Mouse (Mus musculus): ENCODE measurements around the gene Txnrd3. TPM values are rescaled to one million over a fixed set of nuclear protein-coding genes. Genes with fewer than 3 reads are reported as not detected.

Gene Txnrd3
- polyA plus RNA-seq (2012), result 5.9 and 7.9 TPM in 2 replicates

GRCm38 (mm10) chr6:89643798-89644270, at the start of gene Txnrd3:
TSS of gene Txnrd3 (plus strand) at chr6:89643988.

GRCm38 (mm10) chr6:89595018-89595776, 48.6 kb upstream of the Txnrd3 start, which contains the start of gene Chchd6:
TSS of gene Chchd6 (minus strand) at chr6:89595652.

GRCm38 (mm10) chr6:89707240-89707639, 63.5 kb downstream of the Txnrd3 start, which contains the start of gene Vmn1r40:
TSS of gene Vmn1r40 (plus strand) at chr6:89707540.

Other genes starting within 250 kb of the Txnrd3 start
- gene Chchd6, start 48.3 kb upstream of the Txnrd3 start, polyA plus RNA-seq (2012), result 31.3 and 38.6 TPM in 2 replicates
- not detected in 2 replicates for gene Vmn1r40, start 63.6 kb downstream of the Txnrd3 start, polyA plus RNA-seq (2012)
- gene Vmn1r41, start 96.8 kb downstream of the Txnrd3 start, polyA plus RNA-seq (2012), result not detected in 2 replicates
- not detected in 2 replicates for gene Vmn1r42, start 232.4 kb downstream of the Txnrd3 start, polyA plus RNA-seq (2012)
- gene Vmn1r43, start 232.4 kb downstream of the Txnrd3 start, polyA plus RNA-seq (2012), result not detected in 2 replicates
- not detected in 2 replicates for gene Vmn1r44, start 239.7 kb downstream of the Txnrd3 start, polyA plus RNA-seq (2012)